Mouse (Mus musculus): ENCODE results near the gene Sik3.

GRCm38 (mm10) chr9:46158273-46158813 lies 145.7 kb downstream of the Sik3 start:
- TF ChIP-seq CTCF (IDR thresholded peaks at IDR 0.05) = no peak
- no peak for TF ChIP-seq EP300 (IDR thresholded peaks at IDR 0.05; ENCODE audit: insufficient read depth, low read depth, low read length)
